Mouse (Mus musculus): ENCODE data around the gene Ccdc27. TPM values are rescaled to one million over a fixed set of nuclear protein-coding genes. Genes with fewer than 3 reads are reported as not detected.

Gene Ccdc27
- polyA plus RNA-seq (2015; fragmentation: Nextera tagmentation; extraction: Ambion mirVana) = not detected in 2 replicates

DNA sequence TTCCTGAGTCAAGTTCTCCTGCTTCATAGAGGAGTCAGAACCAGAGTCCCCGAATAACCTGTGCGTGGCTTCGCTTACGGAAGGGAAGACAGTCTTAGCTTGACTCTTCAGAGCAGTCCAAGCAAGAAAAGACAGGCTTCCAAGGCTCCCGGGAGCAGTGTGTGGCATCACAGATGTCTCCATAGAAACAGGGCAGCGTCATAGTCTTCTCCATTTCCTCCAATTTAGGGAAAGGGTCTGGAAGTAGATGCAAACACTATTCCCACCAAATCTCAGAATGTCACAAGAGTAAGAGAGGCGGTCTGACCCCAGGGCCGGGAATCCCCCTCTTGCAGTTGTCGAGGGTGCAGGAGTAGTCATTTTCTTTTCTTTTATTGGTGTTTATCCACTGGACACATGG, at the start of gene Ccdc27:
Gene Ccdc27 (minus strand): TSS at position 101 of the 400 bp plus-strand sequence.
- ATAC-seq (ENCODE audit: low FRiP score) = no peak
- H3K27me3 ChIP-seq = peaks cover 20% of the 10 kb centered on the region
- H3K9me3 ChIP-seq = no peaks in the 10 kb centered on the region
- no peak within 1 kb of the TSS for H3K4me3 ChIP-seq
- H3K36me3 ChIP-seq = no peaks in the 10 kb centered on the region
- no peak within 1 kb of the TSS for H3K27ac ChIP-seq
- no peaks in the 10 kb centered on the region for H3K4me1 ChIP-seq (replicated peaks)
- H3K9ac ChIP-seq = no peak within 1 kb of the TSS
- 87% methylated on average over 9 of the region's 9 CpGs for WGBS
- H3K4me2 ChIP-seq = no peak within 1 kb of the TSS

DNA sequence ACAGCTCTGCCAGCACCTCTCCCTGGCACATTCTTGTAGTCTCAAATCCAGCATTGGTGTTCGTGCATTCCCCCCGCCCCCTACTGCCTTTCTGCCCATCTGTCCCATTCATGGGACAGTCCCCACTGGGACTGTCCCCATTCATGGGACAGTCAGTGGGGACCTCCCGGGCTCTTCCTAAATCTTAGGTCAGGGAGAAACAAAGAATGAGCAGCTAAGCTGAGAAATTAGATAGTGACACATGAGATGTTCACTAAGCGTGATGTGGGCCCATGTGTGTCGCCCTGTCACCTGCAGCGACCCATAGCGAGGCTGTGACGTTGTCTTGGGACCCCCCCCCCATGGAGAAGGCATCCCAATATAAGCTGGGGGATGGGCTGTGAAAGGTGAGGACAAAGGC, 48.9 kb upstream of the Ccdc27 start:
- H3K36me3 ChIP-seq = no peaks in the 10 kb centered on the region
- no peak overlapping the region for H3K9ac ChIP-seq
- H3K27ac ChIP-seq = no peak overlapping the region
- no peak for ATAC-seq (ENCODE audit: low FRiP score)
- no peak overlapping the region for H3K4me2 ChIP-seq
- WGBS = 55% methylated on average over 8 of the region's 8 CpGs
- 0 out of 2 replicates have a peak, but pooled peaks cover 5% of the 10 kb centered on the region for H3K4me1 ChIP-seq (replicated peaks)
- H3K4me3 ChIP-seq = no peak overlapping the region
- no peaks in the 10 kb centered on the region for H3K9me3 ChIP-seq
- H3K27me3 ChIP-seq = peaks cover 41% of the 10 kb centered on the region

DNA sequence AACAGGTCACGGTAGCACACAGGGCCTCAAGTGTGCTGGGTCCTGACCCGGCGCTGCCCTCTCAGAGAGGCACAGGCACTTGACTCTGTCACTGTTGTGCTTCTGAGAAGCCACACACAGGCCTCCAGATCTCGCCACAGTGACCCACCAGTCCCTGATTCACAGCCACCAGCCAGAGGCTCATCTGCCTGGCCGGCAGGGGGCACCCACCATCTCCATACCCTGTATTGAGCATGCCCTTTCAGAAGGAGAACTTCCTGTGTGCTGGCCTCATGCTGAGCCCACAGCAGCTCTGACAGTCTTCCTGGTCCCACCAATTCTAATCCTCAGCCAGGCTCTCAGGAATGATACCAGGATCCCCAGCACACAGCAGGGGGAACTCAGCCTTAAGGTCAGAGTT, 46.7 kb upstream of the Ccdc27 start:
- no peak for ATAC-seq (ENCODE audit: low FRiP score)
- WGBS = 52% methylated on average over 5 of the region's 5 CpGs

DNA sequence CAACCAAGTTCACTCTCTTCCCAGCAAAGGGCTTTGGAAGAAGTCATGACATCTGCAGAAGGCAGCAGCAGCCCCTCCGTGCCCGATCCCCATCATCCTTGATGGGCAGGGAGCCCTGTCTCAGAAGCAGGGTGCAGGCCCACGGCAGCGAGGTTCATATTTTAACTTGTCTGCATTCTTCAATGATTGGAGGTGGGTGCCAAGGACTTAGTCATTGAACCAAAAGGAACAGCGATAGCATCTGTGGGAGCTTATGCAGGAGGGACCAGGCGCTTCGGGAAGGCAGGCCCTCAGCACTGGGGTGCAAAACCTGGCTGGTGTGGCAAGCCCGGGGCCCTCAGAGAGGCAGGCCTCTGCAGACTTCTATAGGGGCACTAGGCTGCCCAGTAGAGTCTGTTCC, 44.0 kb upstream of the Ccdc27 start:
- Histone ChIP-seq H3K4me1 (replicated peaks) (no peaks in the 10 kb centered on the region; the same call in 1 of the 2 replicates), H3K4me3 (no peak overlapping the region), H3K9ac (no peak overlapping the region), H3K27me3 (peaks cover 40% of the 10 kb centered on the region), H3K4me2 (no peak overlapping the region), H3K36me3 (no peaks in the 10 kb centered on the region), H3K9me3 (no peaks in the 10 kb centered on the region), H3K27ac (no peak overlapping the region)
- no peak for ATAC-seq (ENCODE audit: low FRiP score)
- WGBS = 93% methylated on average over 8 of the region's 8 CpGs

More for the DNA sequence above, 46.7 kb upstream of the Ccdc27 start:
- H3K4me1 ChIP-seq (replicated peaks) = no peaks in the 10 kb centered on the region
- H3K9me3 ChIP-seq = no peaks in the 10 kb centered on the region
- H3K27me3 ChIP-seq = peaks cover 30% of the 10 kb centered on the region
- H3K36me3 ChIP-seq = no peaks in the 10 kb centered on the region
- no peak overlapping the region for H3K4me2 ChIP-seq
- no peak overlapping the region for H3K9ac ChIP-seq
- H3K27ac ChIP-seq = no peak overlapping the region
- no peak overlapping the region for H3K4me3 ChIP-seq

DNA sequence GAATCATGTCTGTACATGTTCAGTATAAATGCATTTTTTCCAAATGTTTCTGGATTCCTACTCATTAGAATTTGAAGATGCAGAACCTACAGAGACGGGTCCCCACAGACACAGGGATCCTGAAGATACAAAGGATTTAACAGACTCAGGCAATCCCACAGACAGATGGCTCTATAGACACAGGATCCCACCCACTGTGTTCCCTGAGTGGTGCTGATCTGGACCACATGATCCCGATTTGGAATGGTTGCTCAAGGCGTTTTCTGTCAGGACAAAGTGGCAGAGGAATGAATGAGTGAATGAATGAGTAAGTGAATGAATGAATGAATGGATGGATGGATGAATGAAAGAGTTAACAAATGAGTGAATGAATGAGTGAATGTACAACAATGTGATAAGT, 43.4 kb upstream of the Ccdc27 start:
- Histone ChIP-seq H3K36me3 (no peaks in the 10 kb centered on the region), H3K9ac (no peak overlapping the region), H3K4me3 (no peak overlapping the region), H3K4me2 (no peak overlapping the region), H3K4me1 (replicated peaks) (no peaks in the 10 kb centered on the region; the same call in 1 of the 2 replicates), H3K27ac (no peak overlapping the region), H3K9me3 (no peaks in the 10 kb centered on the region), H3K27me3 (peaks cover 44% of the 10 kb centered on the region)
- no peak for ATAC-seq (ENCODE audit: low FRiP score)
- WGBS = 56% methylated on average over 3 of the region's 3 CpGs

DNA sequence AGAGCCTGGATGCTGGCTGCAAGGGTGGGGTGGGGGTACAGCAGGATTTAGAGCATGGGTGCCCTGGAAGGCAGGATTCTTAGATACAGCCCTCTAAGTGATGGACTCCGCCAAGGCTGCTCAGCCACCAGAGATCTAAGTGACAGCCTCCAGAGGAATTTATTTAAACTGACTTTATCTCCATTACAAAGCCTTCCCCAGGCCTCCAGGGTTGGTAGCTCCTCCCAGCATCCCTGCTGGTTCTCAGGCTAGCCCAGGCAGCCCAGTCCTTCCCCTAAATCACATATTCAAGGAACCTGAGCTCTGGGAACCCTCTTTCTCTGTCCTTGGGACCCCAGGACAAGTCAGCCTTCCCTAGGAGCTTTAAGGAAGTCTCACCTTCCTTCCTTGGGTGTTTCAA, 39.5 kb upstream of the Ccdc27 start:
- no peak for ATAC-seq (ENCODE audit: low FRiP score)
- Histone ChIP-seq H3K4me2 (no peak overlapping the region), H3K27me3 (peaks cover 57% of the 10 kb centered on the region), H3K4me3 (no peak overlapping the region), H3K9ac (no peak overlapping the region), H3K27ac (no peak overlapping the region), H3K4me1 (replicated peaks) (no peaks in the 10 kb centered on the region; the same call in 1 of the 2 replicates), H3K9me3 (no peaks in the 10 kb centered on the region), H3K36me3 (no peaks in the 10 kb centered on the region)
- WGBS = 6% methylated on average over 1 of the region's 1 CpGs

DNA sequence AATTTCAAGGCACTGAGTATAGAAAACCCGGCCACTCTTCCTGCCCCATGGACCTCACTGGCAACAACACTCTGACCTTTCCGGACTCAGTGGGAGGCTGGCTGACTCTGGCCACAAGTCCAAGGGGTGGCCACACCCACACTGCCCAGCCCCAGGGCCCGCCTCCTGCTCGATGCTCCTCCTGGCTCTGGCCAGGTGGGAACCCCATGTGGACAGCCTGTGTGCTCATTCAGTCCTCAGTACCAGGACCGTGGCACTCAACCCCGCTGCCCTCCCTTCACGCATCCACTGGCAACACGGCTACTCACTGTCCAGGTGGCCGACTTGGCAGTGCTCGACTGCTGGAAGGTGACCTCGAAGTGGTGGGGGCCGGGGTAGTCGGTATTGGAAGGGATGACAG, 38.5 kb upstream of the Ccdc27 start:
- H3K4me1 ChIP-seq (replicated peaks) = no peaks in the 10 kb centered on the region; the same call in 1 of the 2 replicates
- H3K9ac ChIP-seq = no peak overlapping the region
- H3K4me3 ChIP-seq = peak overlapping the region; percentile 9; the same call in 1 of the 2 replicates
- no peak overlapping the region for H3K27ac ChIP-seq
- peak overlapping the region; percentile 31 for H3K4me2 ChIP-seq
- ATAC-seq (ENCODE audit: low FRiP score) = no peak
- 5% methylated on average over 13 of the region's 13 CpGs for WGBS
- H3K36me3 ChIP-seq = no peaks in the 10 kb centered on the region
- no peaks in the 10 kb centered on the region for H3K9me3 ChIP-seq
- H3K27me3 ChIP-seq = peaks cover 62% of the 10 kb centered on the region

DNA sequence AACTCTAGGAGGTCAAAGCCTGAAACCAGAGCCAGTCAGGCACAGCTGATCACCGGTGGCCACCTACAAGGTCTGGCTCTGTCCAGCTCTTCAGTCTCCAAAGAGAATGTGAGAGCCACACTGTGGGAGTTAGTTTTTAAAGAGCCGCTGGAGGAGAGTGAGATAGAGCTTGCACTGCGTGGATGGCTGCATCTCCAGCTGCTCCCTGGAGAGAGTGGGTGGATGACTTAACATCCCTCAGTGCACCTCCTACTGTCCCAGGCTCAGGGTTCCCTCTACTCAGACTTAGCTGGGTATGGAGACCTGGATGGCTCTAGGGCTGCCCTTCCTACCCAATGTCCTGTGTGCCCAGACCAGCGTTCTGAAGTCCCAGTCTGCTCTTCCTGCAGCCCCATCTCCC, 37.7 kb upstream of the Ccdc27 start:
- H3K27me3 ChIP-seq = peaks cover 63% of the 10 kb centered on the region
- no peaks in the 10 kb centered on the region for H3K9me3 ChIP-seq
- no peak overlapping the region for H3K9ac ChIP-seq
- H3K4me3 ChIP-seq = no peak overlapping the region
- WGBS = 67% methylated on average over 4 of the region's 4 CpGs
- H3K36me3 ChIP-seq = no peaks in the 10 kb centered on the region
- no peak overlapping the region for H3K27ac ChIP-seq
- no peaks in the 10 kb centered on the region; the same call in 1 of the 2 replicates for H3K4me1 ChIP-seq (replicated peaks)
- no peak overlapping the region for H3K4me2 ChIP-seq
- no peak for ATAC-seq (ENCODE audit: low FRiP score)

DNA sequence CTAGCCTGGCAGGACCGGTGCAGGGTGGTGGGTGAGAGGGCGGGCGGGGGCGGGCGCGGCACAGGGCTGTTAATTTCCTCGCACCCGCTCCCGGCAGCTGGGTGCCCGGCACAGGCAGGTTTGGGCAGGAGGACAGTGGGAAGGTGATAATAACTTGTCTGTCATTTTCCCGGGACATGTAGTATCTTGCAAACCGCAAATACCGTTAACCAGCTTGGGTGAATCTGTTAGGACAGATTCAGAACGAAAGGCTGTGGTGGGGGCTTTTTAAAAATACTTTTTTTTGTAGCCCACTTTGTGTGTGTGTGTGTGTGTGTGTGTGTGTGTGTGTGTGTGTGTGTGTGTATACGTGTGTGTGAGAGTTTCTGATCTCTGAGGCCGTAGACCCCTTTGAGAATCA, 29.5 kb upstream of the Ccdc27 start:
- H3K4me1 ChIP-seq (replicated peaks) = peaks cover 11% of the 10 kb centered on the region
- H3K27ac ChIP-seq = no peak overlapping the region
- H3K4me2 ChIP-seq = peak overlapping the region; percentile 46
- H3K27me3 ChIP-seq = peaks cover 55% of the 10 kb centered on the region
- no peak overlapping the region for H3K9ac ChIP-seq
- H3K9me3 ChIP-seq = no peaks in the 10 kb centered on the region
- H3K4me3 ChIP-seq = peak overlapping the region; percentile 16; the same call in 1 of the 2 replicates
- H3K36me3 ChIP-seq = no peaks in the 10 kb centered on the region
- 29% methylated on average over 9 of the region's 16 CpGs for WGBS
- ATAC-seq (ENCODE audit: low FRiP score) = no peak

DNA sequence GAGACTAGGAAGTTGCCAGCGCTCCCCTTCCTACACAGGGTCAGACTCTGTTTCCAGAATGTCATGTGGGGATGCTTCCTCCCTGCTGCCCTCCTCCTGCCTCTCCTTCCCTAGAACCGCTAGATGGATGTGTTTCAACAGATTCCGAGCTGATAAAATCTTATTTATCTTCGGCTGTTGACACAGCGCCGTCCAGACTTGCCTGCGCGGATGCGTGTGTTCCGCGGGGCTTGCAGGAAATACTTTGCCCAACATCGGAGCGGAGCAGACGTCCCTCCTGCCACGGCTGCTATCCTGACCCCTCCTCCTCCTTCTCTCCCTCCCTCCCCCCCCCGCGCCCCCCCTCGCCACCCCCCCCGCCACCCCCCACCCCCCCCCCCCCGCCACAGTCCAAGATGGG, 29.0 kb upstream of the Ccdc27 start:
- peaks cover 11% of the 10 kb centered on the region for H3K4me1 ChIP-seq (replicated peaks)
- peak overlapping the region; percentile 46 for H3K4me2 ChIP-seq
- H3K36me3 ChIP-seq = no peaks in the 10 kb centered on the region
- H3K9me3 ChIP-seq = no peaks in the 10 kb centered on the region
- H3K27me3 ChIP-seq = peaks cover 52% of the 10 kb centered on the region
- H3K9ac ChIP-seq = 0 out of 2 replicates have a peak overlapping the region, but pooled peaks have one; percentile 46
- WGBS = 3% methylated on average over 15 of the region's 20 CpGs
- no peak overlapping the region for H3K27ac ChIP-seq
- ATAC-seq (ENCODE audit: low FRiP score) = no peak
- peak overlapping the region; percentile 16; the same call in 1 of the 2 replicates for H3K4me3 ChIP-seq

DNA sequence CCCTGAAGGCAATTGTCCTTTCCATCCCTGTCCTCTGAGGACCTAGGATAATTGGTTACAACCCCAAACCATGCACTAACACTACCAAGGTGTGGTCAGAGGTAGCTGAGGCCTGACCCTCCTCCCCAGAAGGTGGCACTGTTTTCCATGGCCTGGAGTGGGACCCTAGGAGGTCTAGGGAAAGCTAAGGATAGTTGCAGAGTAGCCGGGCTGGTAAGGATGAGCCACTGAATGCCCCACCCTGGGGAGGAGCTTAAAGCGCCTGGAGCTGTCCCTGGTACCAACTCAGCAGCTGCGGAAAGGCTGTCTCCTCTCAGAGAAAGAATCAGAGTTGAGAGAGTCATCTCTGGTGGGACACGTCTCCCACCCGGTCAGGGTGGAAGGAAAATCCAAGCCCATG, 28.4 kb upstream of the Ccdc27 start:
- no peak overlapping the region for H3K27ac ChIP-seq

DNA sequence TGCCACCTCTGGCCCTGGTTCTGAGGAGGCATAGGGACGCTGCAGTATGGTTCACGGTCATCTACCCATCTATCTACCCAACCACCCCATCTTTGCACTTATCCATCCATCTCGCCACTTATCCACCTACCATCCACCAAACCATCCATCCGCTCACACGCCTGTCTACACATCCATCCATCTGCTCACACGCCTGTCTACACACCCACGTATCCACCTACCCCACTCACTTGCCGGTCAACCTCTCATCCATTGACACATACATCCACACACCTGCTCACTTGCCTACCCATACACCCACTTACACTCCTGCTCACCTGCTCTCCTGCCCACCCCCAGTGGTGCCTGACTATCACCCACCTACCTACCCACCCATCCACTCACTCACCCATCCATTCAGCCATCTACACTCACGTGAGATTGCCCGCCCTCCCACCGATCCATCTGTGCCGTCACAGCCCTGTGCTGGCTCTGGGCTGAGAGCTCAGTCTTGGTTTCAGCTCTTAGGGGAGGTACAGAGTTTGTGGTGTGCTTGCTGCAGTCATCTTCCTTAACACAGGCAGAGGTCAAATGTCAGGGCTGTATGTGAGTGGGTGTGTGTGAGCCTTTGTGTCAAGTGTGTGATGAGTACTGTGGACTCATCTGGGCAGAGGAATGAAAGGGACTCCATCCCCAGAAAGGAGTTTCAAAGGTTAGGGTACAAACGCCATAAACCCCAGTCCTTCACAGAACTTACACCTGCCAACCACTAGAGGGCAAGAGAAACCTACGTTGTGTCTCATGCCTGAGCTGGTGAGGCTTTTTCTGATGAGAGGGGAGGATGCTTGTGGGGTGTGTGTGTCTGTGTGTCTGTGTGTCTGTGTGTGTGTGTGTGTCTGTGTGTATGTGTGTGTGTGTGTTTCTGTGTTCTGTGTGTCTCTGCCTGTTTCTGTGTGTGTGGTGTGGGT, 22.6 kb upstream of the Ccdc27 start:
- no peak overlapping the region for H3K4me2 ChIP-seq
- H3K4me1 ChIP-seq (replicated peaks) = no peaks in the 10 kb centered on the region
- no peak overlapping the region for H3K4me3 ChIP-seq
- no peak overlapping the region for H3K9ac ChIP-seq
- H3K36me3 ChIP-seq = no peaks in the 10 kb centered on the region
- 62% methylated on average over 14 of the region's 14 CpGs for WGBS
- peaks cover 16% of the 10 kb centered on the region for H3K27me3 ChIP-seq
- peak; percentile 69 for ATAC-seq (ENCODE audit: low FRiP score)
- H3K27ac ChIP-seq = no peak overlapping the region
- no peaks in the 10 kb centered on the region for H3K9me3 ChIP-seq

More for the DNA sequence above, 28.4 kb upstream of the Ccdc27 start:
- Histone ChIP-seq H3K4me1 (replicated peaks) (peaks cover 11% of the 10 kb centered on the region), H3K4me2 (no peak overlapping the region), H3K4me3 (no peak overlapping the region), H3K9ac (no peak overlapping the region), H3K9me3 (no peaks in the 10 kb centered on the region), H3K27me3 (peaks cover 48% of the 10 kb centered on the region), H3K36me3 (no peaks in the 10 kb centered on the region)
- ATAC-seq (ENCODE audit: low FRiP score) = no peak
- WGBS = 0% methylated on average over 5 of the region's 5 CpGs

Measured in hindbrain, embryonic 13.5 days (tissue).